Comparison of ENCODE assay signal across 11 mouse cellular contexts in the genomic region with DNA sequence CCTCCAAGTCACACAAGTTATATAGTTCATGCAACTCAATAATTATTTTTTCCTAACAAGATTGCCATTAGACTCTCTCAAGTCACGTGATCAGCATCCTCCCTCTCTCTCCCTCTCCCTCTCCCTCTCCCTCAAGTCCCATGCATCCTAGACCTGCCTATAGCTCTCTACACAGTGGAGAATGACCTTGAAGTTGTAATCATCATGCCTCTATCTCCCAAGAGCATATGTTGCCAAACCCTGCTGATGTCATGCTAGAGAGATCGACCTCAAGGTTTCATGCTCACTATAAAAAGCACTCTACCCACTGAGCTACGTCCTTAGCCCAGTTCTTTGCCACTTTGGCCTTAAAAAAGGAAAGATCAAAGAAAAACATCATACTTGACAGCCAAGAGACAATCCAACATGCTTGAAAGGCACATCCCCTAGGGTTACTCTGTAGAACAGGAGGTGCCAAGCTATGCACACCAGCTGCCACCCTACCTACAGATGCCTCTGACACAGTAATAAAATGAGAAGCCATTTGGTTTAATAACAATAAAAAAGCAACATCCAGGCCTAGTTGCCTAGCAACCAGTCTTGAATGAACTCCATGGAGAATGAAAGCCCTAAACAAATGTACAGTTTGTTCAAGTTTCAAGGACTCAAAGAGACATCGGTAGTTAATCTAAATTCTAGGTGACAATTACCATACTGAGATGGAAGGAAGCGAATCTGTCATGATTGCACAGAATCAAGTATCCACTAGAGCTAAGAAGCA.
DNase-seq lines count a peak whose midpoint lies in the region; ATAC-seq and TF ChIP-seq lines count a peak whose summit lies in the region.
"Had no signal": no experiment of that assay in that cellular context is flagged by ENCODE, and none has a peak within 500 bp of the region (broad histone marks: within the 10 kb centered on the region; RNA-seq: fewer than 3 reads in every experiment).

No protein-coding gene starts in this region.

- H3K27me3 ChIP-seq in hindbrain, embryonic 13.5 days: no peaks in the 10 kb centered on the region
- no peaks in the 10 kb centered on the region for H3K27me3 ChIP-seq in liver, embryonic 14.5 days (ENCODE audit: control insufficient read depth, insufficient read depth, low read length)
- H3K27me3 ChIP-seq: heart, embryonic 13.5 days; kidney, embryonic 15.5 days had no signal

- no peaks in the 10 kb centered on the region for H3K9me3 ChIP-seq in hindbrain, embryonic 13.5 days
- no peaks in the 10 kb centered on the region for H3K9me3 ChIP-seq in liver, embryonic 14.5 days (ENCODE audit: control insufficient read depth, low read length)
- H3K9me3 ChIP-seq: heart, embryonic 13.5 days; kidney, embryonic 15.5 days had no signal

- H3K36me3 ChIP-seq in hindbrain, embryonic 13.5 days: no peaks in the 10 kb centered on the region
- H3K36me3 ChIP-seq in liver, embryonic 14.5 days (replicated peaks; ENCODE audit: control insufficient read depth, insufficient read depth, low read depth): no peaks in the 10 kb centered on the region
- H3K36me3 ChIP-seq: heart, embryonic 13.5 days; kidney, embryonic 15.5 days had no signal

- peak; percentile 84 for ATAC-seq in hindbrain, embryonic 13.5 days (ENCODE audit: low FRiP score)
- peak; percentile 92 for ATAC-seq in liver, embryonic 14.5 days (ENCODE audit: insufficient read depth)

- WGBS in hindbrain, embryonic 13.5 days: 65% methylated on average over 5 of the region's 5 CpGs
- WGBS in liver, embryonic 14.5 days (ENCODE audit: insufficient replicate concordance): 78% methylated on average over 5 of the region's 5 CpGs

- H3K4me1 ChIP-seq in hindbrain, embryonic 13.5 days (replicated peaks): peaks cover 13% of the 10 kb centered on the region
- peaks cover 3 to 26% of the 10 kb centered on the region in 2 experiments for H3K4me1 ChIP-seq in liver, embryonic 14.5 days (replicated peaks; ENCODE audit: control insufficient read depth in 2 of 2, insufficient read depth in 2 of 2, low read length in 1 of 2)

- H3K27ac ChIP-seq in hindbrain, embryonic 13.5 days: peak overlapping the region; percentile 48; the same call in 1 of the 2 replicates
- peak overlapping the region; percentile 68 for H3K27ac ChIP-seq in liver, embryonic 14.5 days
- H3K27ac ChIP-seq: heart, embryonic 13.5 days; kidney, embryonic 15.5 days had no signal

- no peak overlapping the region for H3K9ac ChIP-seq in hindbrain, embryonic 13.5 days
- peak overlapping the region; percentile 34 for H3K9ac ChIP-seq in liver, embryonic 14.5 days (replicated peaks)
- H3K9ac ChIP-seq: heart, embryonic 13.5 days; kidney, embryonic 15.5 days had no signal

- peak; percentile 19 to 37 for DNase-seq in left cerebral cortex, postnatal 25 days (ENCODE audit: low spot score in 2 of 2)
- DNase-seq in left cerebral cortex, postnatal 4 days: no peak
- peak in 2 of 3 experiments; percentile 20 to 48 for DNase-seq in liver, embryonic 14.5 days (ENCODE audit: low read depth in 3 of 3, low spot score in 3 of 3)
- peak; percentile 39 for DNase-seq in telencephalon, adult 2 months (ENCODE audit: low read depth, low spot score)
- no peak for DNase-seq in thymus, postnatal 36 days
- no peak for DNase-seq in right cerebral cortex, postnatal 25 days
- no peak for DNase-seq in cerebellum, adult 11 months
- DNase-seq: thymus, adult 18-20 months had no signal

- no peak for TF ChIP-seq CTCF in liver, embryonic 14.5 days (IDR thresholded peaks at IDR 0.05; ENCODE audit: low read depth)

- intact Hi-C loops in left cerebral cortex, postnatal 25 days (cut with DNase I): no loop called here
- intact Hi-C loops in left cerebral cortex, postnatal 4 days (cut with DNase I): no loop called here

- H3K4me3 ChIP-seq in hindbrain, embryonic 13.5 days: no peak overlapping the region
- no peak overlapping the region for H3K4me3 ChIP-seq in liver, embryonic 14.5 days (ENCODE audit: insufficient read depth in 1 of 2, low read depth in 2 of 2, low read length in 2 of 2)
- H3K4me3 ChIP-seq: heart, embryonic 13.5 days; kidney, embryonic 15.5 days had no signal

- peak; percentile 68 for TF ChIP-seq EP300 in liver, embryonic 14.5 days (IDR thresholded peaks at IDR 0.05; ENCODE audit: low read depth)

- H3K4me2 ChIP-seq in hindbrain, embryonic 13.5 days: no peak overlapping the region
- peak overlapping the region; percentile 54 for H3K4me2 ChIP-seq in liver, embryonic 14.5 days (ENCODE audit: low read depth)
- H3K4me2 ChIP-seq: heart, embryonic 13.5 days; kidney, embryonic 15.5 days had no signal

Comparison
In these comparisons a context has a peak if more than half of its experiments do, and no peak if none do; other contexts are left out.
1. DNase-seq: peak in left cerebral cortex, postnatal 25 days (2 of 2), liver, embryonic 14.5 days (2 of 3) and telencephalon, adult 2 months (single experiment); none in left cerebral cortex, postnatal 4 days (single experiment), thymus, postnatal 36 days (0 of 2), right cerebral cortex, postnatal 25 days (single experiment) and cerebellum, adult 11 months (single experiment).